Mouse (Mus musculus) adrenal gland, adult (tissue): Measurements from ENCODE around the gene Slc25a5.

Experiments
- DNase-seq, 2 experiments: peaks; one replicate each; pipeline ENCODE4 v3.0.0; 2022 to 2023; ENCODE audit warnings: low spot score in 1 of 2; ENCODE audit not compliant: inconsistent age in 2 of 2

Slc25a5 gene

DNA sequence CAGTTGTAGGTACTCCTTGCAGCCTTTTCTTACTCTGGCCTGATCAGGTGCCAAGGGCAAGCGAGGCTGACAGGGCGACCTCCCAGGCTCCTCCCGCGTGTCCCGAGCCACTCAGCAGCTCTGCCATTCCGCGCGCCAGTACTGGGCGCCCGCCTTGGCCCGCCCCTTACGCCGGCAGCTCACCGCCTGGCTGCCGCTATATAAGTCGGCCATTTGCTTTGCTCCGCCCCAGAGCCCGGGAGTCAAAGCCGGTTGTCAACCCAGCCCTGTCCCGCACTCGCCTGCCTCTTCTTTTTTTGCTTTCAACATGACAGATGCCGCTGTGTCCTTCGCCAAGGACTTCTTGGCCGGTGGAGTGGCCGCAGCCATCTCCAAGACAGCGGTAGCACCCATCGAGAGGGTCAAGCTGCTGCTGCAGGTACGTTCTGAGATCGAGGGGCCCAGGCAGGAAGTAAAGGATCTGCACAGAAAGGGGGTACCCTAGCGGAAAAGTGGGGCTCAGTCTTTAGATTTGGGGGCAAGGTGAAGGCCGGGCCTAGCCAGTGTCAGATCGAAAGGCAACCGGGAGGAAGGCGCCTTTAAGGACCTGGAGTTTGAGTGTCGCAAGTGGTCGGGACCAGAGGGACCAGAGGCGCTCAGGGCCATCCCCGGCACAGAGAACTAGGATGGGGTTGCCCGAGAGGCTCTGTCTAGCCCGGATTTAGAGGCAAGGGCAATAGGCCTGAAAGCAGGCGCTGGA is at the start of gene Slc25a5:
Slc25a5 (plus strand) TSS at position 228 of the 739 bp plus-strand sequence.
- DNase-seq, result peak; percentile 90 to 94

DNA sequence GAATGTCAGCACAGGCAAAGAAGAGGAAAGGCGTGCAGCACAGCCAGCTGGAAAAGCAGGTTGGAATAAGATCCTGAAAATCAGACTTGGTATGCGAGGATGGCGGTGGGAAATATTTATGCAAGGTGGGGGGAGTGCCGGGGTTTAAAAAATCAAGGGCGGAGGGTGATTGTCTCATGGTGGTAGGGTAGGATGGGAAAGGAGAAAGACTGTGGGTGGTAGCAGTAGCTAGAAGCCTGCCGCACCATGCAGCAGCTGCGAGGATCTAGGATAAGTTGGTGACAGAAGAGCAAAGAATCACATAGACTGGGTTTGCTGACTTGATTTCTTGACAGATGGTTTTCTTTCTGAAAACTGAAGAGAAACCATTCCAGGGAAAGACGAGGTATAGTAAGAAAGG is 48.7 kb upstream of the Slc25a5 start:
- DNase-seq, result no peak

- DNase-seq, result no peak
Measured at GRCm38 (mm10) chrX:36748573-36748972, 46.9 kb upstream of the Slc25a5 start.

- no peak for DNase-seq
Measured at GRCm38 (mm10) chrX:36749281-36749785, 46.1 kb upstream of the Slc25a5 start.

DNA sequence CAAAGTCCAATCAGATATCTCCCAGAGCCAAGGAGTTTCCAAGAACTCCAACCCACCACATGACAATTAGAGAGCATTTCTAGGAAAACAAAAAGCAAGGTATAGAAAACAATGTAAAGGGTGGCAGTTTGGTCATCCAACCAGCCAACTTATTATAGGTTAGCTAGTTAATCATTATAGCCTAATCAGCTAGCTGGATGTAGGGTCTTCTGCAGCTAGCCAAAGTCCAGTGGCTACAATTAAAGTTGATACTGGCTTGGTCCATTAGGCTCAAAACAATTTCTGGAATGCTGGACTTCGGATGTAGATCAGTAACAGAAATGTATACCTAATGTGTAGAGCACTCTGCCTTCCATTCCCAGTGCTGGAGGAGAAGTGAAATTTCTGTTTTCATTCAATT is 44.9 kb upstream of the Slc25a5 start:
- no peak for DNase-seq

DNA sequence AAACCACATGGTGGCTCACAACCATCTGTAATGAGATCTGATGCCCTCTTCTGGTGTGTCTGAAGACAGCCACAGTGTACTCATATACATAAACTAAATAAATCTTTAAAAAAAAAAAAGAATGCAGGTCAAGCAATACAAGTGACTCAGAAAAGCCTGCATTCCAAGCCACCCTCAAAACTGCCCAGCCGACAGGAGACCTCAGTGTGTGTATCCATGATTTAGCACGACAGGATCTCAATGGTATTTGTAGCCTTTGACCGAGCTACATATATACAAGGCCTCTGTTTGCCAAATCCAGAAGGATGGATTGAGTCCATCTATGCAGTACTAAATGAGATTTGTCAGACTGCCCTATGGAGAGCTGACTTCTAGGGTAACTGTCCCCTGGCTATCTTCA is 42.9 kb upstream of the Slc25a5 start:
- DNase-seq, result no peak

- no peak for DNase-seq
Measured at GRCm38 (mm10) chrX:36757796-36758472, 37.5 kb upstream of the Slc25a5 start.

DNA sequence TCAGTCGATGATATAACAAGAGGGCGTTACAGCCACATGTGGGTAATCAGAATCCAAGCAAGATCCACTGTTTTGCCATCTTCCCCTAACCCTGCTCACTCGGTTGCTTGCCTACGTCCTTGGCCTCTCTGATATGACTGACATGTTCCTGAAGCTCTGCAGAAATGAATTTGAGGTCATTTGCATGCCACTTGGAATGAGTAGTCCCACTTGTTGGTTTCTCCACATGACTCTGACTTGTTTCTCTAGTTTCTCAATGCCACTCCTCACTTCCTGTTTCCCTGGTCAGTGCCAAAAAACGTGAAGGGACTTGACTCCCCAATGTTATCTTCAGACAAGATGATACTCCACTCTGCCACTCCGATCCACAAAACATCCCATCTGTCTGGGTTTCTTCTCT is 36.9 kb upstream of the Slc25a5 start:
- DNase-seq, result peak; percentile 22 to 67

DNA sequence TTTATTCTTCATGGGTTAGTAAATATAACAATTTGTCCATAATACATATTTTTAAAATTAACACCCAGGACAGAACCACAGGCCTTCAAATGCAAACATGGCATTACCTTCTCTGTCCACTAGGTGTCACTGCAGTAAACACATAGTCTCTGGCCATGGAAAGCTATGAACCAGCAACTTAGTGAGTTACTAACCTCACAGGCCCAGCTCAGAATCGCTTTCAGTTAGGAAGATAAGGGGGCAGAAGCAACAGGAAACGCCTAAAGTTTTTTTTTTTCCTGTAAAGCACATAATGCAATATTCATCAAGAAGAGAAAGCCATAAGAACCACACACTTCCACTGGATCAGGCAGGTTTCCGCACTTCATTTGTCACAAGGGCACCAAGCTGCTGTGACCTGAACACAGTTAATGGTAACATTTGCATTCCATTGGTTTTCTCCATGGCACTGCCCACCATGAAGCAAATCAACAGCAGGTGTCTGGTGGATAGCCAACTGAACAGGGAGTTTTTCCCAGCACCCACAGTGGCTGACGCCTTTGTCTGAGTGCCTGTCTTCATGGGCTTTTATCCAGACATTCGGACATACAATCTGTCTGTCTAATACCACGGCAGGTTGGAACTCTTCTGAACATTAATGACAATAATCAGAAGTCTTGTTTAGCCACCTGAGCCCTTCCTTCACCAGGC is 34.4 kb upstream of the Slc25a5 start:
- peak; percentile 18 to 78 for DNase-seq

DNA sequence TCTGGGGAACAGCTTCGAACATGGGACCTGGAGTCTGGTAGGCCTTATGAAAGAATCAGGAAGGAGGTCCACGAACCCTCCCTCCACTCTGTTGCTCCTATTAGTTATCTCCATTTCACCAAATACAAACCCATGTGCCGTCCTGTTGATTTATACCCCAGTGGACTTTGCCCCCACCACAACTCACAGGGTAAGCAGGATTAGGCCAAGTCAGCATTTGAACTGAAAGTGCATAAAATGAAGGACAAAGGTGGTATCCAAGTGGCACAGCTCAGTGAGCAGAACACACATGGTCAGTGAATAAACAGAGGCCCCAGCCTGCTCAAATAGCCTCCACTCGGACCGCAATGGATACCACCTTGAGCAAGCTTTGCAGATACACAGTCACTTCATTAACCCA is 33.2 kb upstream of the Slc25a5 start:
- DNase-seq, result no peak

DNA sequence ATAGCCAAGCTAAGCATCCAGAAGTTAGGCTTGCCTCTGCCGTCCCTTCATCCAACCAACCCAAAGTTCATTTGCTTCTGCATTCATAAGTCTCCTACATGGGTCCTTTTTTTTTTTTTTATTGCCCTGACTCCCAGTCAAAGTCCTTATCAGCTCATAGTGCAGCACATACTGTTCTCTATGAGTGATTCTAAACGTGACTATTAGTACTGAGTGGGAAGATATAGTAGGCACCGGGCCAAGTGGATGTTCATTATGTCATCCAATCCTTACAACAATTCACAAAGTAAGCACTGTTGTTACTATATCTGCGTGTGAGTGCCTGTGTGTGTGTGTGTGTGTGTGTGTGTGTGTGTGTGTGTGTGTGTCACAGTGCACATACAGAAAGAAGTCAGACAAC is 32.6 kb upstream of the Slc25a5 start:
- DNase-seq, result no peak

- DNase-seq, result no peak
Measured at GRCm38 (mm10) chrX:36763298-36763933, 32.0 kb upstream of the Slc25a5 start.

GRCm38 (mm10) chrX:36763934-36764317 is 31.5 kb upstream of the Slc25a5 start:
- no peak for DNase-seq

DNA sequence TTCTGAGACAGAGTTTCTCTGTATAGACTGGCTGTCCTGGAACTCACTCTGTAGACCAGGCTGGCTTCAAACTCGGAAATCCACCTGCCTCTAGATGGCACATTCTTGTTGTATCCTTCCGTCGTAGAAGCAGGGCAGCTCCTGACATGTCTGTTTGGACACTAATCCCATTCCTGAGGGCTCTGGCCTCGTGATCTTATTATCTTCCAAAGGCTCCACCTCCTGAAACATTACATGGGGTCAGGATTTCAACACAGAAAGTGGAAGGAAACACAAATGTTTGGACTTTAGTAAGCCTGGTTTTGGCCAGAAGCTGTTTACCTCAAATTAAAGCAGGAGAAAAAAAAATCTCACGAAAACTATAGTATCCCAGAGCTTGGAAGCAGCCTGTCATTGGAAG is 28.1 kb upstream of the Slc25a5 start:
- DNase-seq, result no peak

- DNase-seq, result no peak
Measured at GRCm38 (mm10) chrX:36772591-36772990, 22.9 kb upstream of the Slc25a5 start.

DNA sequence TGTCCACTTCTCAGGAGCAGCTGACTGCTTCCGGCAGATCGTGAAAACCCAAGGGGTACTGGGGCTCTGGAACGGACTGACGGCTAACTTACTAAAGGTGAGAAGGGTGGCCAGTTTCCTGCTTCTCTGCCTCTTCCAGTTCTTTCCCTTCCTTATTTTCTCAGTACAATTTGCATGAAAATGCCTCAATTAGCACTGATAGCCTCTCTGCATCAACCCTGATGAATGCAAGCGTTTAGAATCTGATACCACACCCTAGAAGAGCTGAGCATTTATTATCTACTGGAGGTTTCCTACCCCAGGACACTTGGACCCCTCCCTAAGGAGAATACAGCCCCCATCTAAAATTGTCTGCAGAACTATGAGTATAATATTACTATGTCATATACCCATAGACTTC is 19.9 kb upstream of the Slc25a5 start:
- no peak for DNase-seq

GRCm38 (mm10) chrX:36777694-36778093 is 17.8 kb upstream of the Slc25a5 start:
- DNase-seq, result no peak

DNA sequence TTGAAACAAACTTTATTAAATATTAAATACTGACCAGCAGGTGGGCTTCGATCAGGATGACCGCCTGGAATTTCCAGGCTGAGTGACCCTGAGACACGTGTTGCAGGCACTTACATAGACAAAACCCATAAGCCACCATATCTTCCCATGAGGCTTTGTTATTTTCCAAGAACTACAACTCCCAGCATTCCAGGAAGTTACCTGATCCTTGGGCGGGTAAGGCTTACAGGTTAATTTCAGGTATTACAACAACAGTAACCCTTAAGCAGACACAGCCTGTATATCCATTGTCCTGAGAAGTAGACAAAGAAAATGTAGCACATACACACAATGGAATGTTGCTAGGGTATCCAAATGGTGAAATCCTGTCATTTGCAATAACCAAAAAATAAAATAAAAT is 6.1 kb upstream of the Slc25a5 start:
- DNase-seq, result no peak

DNA sequence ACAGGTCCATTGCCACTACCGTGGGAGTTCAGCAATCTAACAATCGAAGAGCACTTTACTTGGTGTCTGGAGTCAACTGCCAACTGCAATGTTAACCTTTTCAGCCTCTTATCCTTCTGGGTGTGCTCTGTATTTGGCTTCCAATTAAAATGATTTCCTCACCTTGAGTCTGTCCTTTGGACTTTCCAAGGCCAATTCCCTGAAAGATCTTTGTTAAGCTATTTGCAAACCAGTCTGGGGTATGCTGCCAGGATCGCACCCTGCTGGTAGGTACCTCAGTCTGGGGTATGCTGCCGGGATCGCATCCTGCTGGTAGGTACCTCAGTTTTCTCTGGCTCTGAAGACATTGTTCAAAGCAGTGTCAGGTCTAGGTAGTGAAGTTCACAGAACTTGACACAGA is 880 bp upstream of the Slc25a5 start:
- peak in 1 of 2 experiments; percentile 35 for DNase-seq

- DNase-seq, result peak; percentile 87 to 94
Measured at GRCm38 (mm10) chrX:36796163-36796581, 721 bp downstream of the Slc25a5 start.

DNA sequence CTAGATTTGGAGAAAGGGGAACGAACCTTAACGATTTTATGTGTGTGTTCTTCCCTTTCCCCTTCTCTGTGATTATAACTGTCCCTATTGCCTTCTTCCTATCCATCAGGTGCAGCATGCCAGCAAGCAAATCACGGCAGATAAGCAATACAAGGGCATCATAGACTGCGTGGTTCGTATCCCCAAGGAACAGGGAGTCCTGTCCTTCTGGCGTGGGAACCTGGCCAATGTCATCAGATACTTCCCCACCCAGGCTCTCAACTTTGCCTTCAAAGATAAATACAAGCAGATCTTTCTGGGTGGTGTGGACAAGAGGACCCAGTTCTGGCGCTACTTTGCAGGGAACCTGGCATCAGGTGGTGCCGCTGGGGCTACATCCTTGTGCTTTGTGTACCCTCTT is 1.3 kb downstream of the Slc25a5 start:
- DNase-seq, result peak in 1 of 2 experiments; percentile 29
